Mouse (Mus musculus) testis, adult 2 months (tissue): ENCODE data around the gene Tagln2. TPM values are rescaled to one million over a fixed set of nuclear protein-coding genes. Genes with fewer than 3 reads are reported as not detected.

Source experiments
- H3K27ac ChIP-seq: fragments of 200-500 bp; 2 replicates; pipeline ENCODE4 v1.5.1; 2012; ENCODE audit warnings: low read depth, low read length; ENCODE audit not compliant: control insufficient read depth, insufficient read depth
- H3K27me3 ChIP-seq: fragments of 200-500 bp; 2 replicates; pipeline ENCODE4 v1.6.1; 2012; ENCODE audit warnings: mild to moderate bottlenecking, low read length, moderate library complexity; ENCODE audit not compliant: control insufficient read depth, insufficient read depth
- H3K36me3 ChIP-seq: fragments of 200-500 bp; 2 replicates; pipeline ENCODE4 v1.6.1; 2012; ENCODE audit warnings: mild to moderate bottlenecking, low read length; ENCODE audit not compliant: control insufficient read depth, insufficient read depth
- H3K4me1 ChIP-seq: fragments of 200-500 bp; 2 replicates; pipeline ENCODE4 v1.6.1; 2012; ENCODE audit warnings: low read length; ENCODE audit not compliant: control insufficient read depth, insufficient read depth
- H3K4me3 ChIP-seq: fragments of 200-500 bp; 2 replicates; pipeline ENCODE4 v1.5.1; 2012; ENCODE audit warnings: low read depth, mild to moderate bottlenecking, low read length, moderate library complexity, mixed read lengths; ENCODE audit not compliant: control insufficient read depth
- CTCF ChIP-seq: fragments of 200-500 bp; IDR thresholded peaks from 2 replicates; pipeline ENCODE4 v1.5.1; 2012; ENCODE audit warnings: low read depth, mild to moderate bottlenecking, inconsistent platforms, low read length, moderate library complexity; ENCODE audit not compliant: control insufficient read depth, insufficient read depth, insufficient replicate concordance
- POLR2A ChIP-seq: fragments of 200-500 bp; IDR thresholded peaks from 2 replicates; pipeline ENCODE4 v1.6.1; 2012; ENCODE audit warnings: low read depth, mild to moderate bottlenecking, inconsistent platforms, low read length, moderate library complexity; ENCODE audit not compliant: control insufficient read depth
- polyA plus RNA-seq: library from polyadenylated mRNA; depleted of rRNA; stranded (reverse); fragments of >200 nt; gene quantifications from 2 replicates; pipeline ENCODE4 v1.2.3, GENCODE M21; 2012

Gene Tagln2
- polyA plus RNA-seq, 1 experiment: 7.6 TPM

DNA sequence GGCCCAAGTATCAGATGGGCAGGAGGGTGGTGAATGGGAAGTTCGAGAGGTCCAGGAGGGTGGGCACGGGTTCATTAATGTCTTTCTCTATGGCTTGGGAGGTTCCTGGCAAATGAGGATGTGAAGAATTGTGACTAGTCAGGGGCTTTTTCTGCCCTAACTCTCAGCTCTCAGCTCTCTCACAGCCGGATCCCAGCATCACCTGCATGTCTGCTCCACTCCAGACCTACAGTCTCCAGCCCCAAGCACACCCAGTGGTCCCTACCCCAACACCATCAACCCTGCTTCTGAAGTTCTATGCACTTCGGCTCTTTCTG lies 14.3 kb downstream of the Tagln2 start:
- TF ChIP-seq CTCF: no peak
- TF ChIP-seq POLR2A: no peak
- Histone ChIP-seq H3K4me3 (no peak overlapping the region), H3K27ac (peak overlapping the region; percentile 43; the same call in 1 of the 2 replicates), H3K4me1 (peaks cover 16% of the 10 kb centered on the region), H3K27me3 (no peaks in the 10 kb centered on the region), H3K36me3 (no peaks in the 10 kb centered on the region)

- no peak for TF ChIP-seq CTCF
- no peak for TF ChIP-seq POLR2A
- Histone ChIP-seq H3K27me3 (no peaks in the 10 kb centered on the region), H3K36me3 (no peaks in the 10 kb centered on the region), H3K4me3 (no peak overlapping the region), H3K27ac (peak overlapping the region; percentile 43; the same call in 1 of the 2 replicates), H3K4me1 (peaks cover 16% of the 10 kb centered on the region)
Measured at GRCm38 (mm10) chr1:172514551-172515268, 14.9 kb downstream of the Tagln2 start.

GRCm38 (mm10) chr1:172515396-172515795 lies 15.5 kb downstream of the Tagln2 start:
- Histone ChIP-seq H3K27me3 (no peaks in the 10 kb centered on the region), H3K36me3 (no peaks in the 10 kb centered on the region), H3K27ac (no peak overlapping the region), H3K4me3 (no peak overlapping the region), H3K4me1 (peaks cover 15% of the 10 kb centered on the region)
- TF ChIP-seq CTCF (no peak), POLR2A (no peak)

- H3K36me3 ChIP-seq: no peaks in the 10 kb centered on the region
- no peak overlapping the region for H3K27ac ChIP-seq
- peaks cover 18% of the 10 kb centered on the region for H3K4me1 ChIP-seq
- TF ChIP-seq CTCF: peak; percentile 85; the same call in 1 of the 2 replicates
- no peak for TF ChIP-seq POLR2A
- no peaks in the 10 kb centered on the region for H3K27me3 ChIP-seq
- H3K4me3 ChIP-seq: no peak overlapping the region
Measured at GRCm38 (mm10) chr1:172518013-172518412, 18.2 kb downstream of the Tagln2 start.

- Histone ChIP-seq H3K4me3 (no peak overlapping the region), H3K27me3 (no peaks in the 10 kb centered on the region), H3K4me1 (peaks cover 8% of the 10 kb centered on the region), H3K27ac (no peak overlapping the region), H3K36me3 (no peaks in the 10 kb centered on the region)
- TF ChIP-seq POLR2A: no peak
- no peak for TF ChIP-seq CTCF
Measured at GRCm38 (mm10) chr1:172519644-172520043, 19.8 kb downstream of the Tagln2 start.

DNA sequence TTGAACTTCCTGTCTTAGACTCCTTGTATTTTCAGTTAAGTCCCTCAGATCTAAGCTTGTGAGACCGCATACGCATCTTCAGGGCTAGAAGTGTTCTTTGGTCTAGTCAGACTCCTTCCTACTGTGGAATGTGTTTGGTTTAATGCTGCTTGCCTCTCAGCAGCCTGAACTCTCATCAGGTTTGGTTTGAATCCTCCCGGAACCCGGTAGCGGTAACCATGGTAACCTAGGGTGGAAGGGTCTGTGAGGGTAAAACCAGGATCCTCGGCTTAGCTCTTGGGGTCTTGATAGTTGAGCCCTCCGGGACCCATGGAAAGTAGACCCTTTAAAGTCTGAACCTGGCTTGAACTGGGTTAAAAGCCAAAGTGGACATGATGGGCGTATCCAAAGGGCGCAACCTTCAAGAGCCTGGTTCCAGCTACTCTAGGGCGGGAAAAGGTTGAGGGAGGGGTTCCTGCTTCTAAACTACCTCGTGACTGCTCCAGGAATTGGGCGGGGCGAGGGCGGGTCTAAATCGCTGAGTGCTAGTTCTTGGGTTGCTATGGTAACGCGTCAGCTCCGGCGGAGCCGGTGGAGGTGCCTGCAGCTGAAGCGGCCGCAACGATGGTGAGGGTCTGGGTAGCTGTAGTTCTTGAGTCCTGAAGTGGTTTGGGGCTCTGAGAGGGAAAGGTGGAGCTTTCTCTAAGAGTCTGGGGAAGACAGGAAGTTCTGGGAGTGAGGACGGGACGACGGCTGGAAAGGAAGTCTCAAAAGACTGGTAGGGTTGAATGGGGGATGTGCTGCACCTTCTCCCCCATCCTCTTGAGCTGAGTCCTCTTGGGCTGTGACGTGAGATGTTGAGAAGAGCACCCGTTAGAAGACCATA lies 21.0 kb downstream of the Tagln2 start, which contains the start of gene Cfap45:
Cfap45 (plus strand) TSS at position 226 of the 865 bp plus-strand sequence.
- no peaks in the 10 kb centered on the region for H3K36me3 ChIP-seq
- H3K27me3 ChIP-seq: no peaks in the 10 kb centered on the region
- peak within 1 kb of the TSS; percentile 76 for H3K27ac ChIP-seq
- TF ChIP-seq CTCF (no peak), POLR2A (peak; percentile 75)
- H3K4me3 ChIP-seq: peak within 1 kb of the TSS; percentile 88
- H3K4me1 ChIP-seq: peaks cover 10% of the 10 kb centered on the region

- Histone ChIP-seq H3K4me1 (peaks cover 12% of the 10 kb centered on the region), H3K36me3 (no peaks in the 10 kb centered on the region), H3K27ac (no peak overlapping the region), H3K27me3 (no peaks in the 10 kb centered on the region), H3K4me3 (peak overlapping the region; percentile 88)
- no peak for TF ChIP-seq CTCF
Measured at GRCm38 (mm10) chr1:172522524-172522923, 22.7 kb downstream of the Tagln2 start.

DNA sequence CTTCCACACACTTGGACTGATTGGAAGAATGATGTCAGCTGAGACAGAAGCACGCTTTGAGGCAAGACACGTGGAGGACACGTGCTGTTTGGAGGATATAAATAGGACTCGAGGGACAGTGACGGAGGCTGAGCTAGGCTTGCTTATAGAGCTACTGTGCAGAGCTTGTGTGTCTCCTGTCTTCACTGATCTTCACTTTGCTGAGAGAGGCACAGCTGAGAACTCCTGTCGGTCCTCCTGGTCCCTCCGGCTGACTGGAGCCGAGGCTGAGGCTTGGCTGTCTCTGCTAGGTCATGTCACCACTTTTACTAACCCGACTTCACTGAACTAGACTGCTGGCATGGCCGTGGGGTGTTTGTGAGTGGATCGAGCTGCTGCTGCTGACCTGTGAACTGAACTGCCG lies 23.9 kb downstream of the Tagln2 start:
- Histone ChIP-seq H3K27ac (no peak overlapping the region), H3K27me3 (no peaks in the 10 kb centered on the region), H3K4me3 (peak overlapping the region; percentile 11), H3K36me3 (no peaks in the 10 kb centered on the region), H3K4me1 (peaks cover 12% of the 10 kb centered on the region)
- TF ChIP-seq POLR2A (no peak), CTCF (no peak)
